Mouse (Mus musculus) pancreas, adult 10 weeks (tissue): Measurements from ENCODE around the gene Krt34. TPM values are rescaled to one million over a fixed set of nuclear protein-coding genes. Genes with fewer than 3 reads are reported as not detected.

Source experiments
- polyA plus RNA-seq: library from polyadenylated mRNA; stranded (reverse); fragments of 350-450 nt; fragmentation: Illumina TruSeq; extraction: RNeasy Lipid Tissue Mini Kit (QIAGEN cat#74804); gene quantifications from one replicate; pipeline ENCODE4 v1.2.3, GENCODE M21; 2015; ENCODE audit warnings: low read depth, low replicate concordance; ENCODE audit not compliant: insufficient read depth

Krt34 gene
- not detected for polyA plus RNA-seq

GRCm38 (mm10) chr11:100041454-100041853 lies at the start of gene Krt34:
Krt34 (minus strand) TSS chr11:100041554.

GRCm38 (mm10) chr11:100087861-100088260 lies 46.5 kb upstream of the Krt34 start, which contains the start of gene Krt32:
Krt32 (minus strand) TSS chr11:100088226.

GRCm38 (mm10) chr11:100050451-100050850 lies 9.1 kb upstream of the Krt34 start, which contains the start of gene Krt31:
Krt31 (minus strand) TSS chr11:100050551.

GRCm38 (mm10) chr11:100029768-100030167 lies 11.6 kb downstream of the Krt34 start, which contains the start of gene Krt33b:
Krt33b (minus strand) TSS chr11:100029868.

GRCm38 (mm10) chr11:100016112-100016511 lies 25.2 kb downstream of the Krt34 start, which contains the start of gene Krt33a:
Krt33a (minus strand) TSS chr11:100016212.

GRCm38 (mm10) chr11:99993620-99994383 lies 47.6 kb downstream of the Krt34 start, which contains the start of gene Krtap17-1:
Krtap17-1 (minus strand) TSS chr11:99993994.

Other genes starting within 250 kb of the Krt34 start
- gene Gm11596, start 248.1 kb downstream of the Krt34 start, polyA plus RNA-seq: not detected
- gene Gm11569, start 242.6 kb downstream of the Krt34 start, polyA plus RNA-seq: not detected
- gene Gm11554, start 237.1 kb downstream of the Krt34 start, polyA plus RNA-seq: not detected
- gene Krtap4-13, start 231.7 kb downstream of the Krt34 start, polyA plus RNA-seq: not detected
- gene Gm11564, start 225.9 kb downstream of the Krt34 start, polyA plus RNA-seq: not detected
- not detected for gene 2300003K06Rik, start 203.5 kb downstream of the Krt34 start, polyA plus RNA-seq
- gene Krtap4-16, start 189.9 kb downstream of the Krt34 start, polyA plus RNA-seq: not detected
- gene Gm11568, start 183.6 kb downstream of the Krt34 start, polyA plus RNA-seq: not detected
- gene Gm11559, start 177.1 kb downstream of the Krt34 start, polyA plus RNA-seq: not detected
- not detected for gene Krtap9-1, start 168.2 kb downstream of the Krt34 start, polyA plus RNA-seq
- not detected for gene Gm11567, start 162.4 kb downstream of the Krt34 start, polyA plus RNA-seq
- not detected for gene Krtap31-1, start 133.6 kb downstream of the Krt34 start, polyA plus RNA-seq
- gene Gm11565, start 126.8 kb downstream of the Krt34 start, polyA plus RNA-seq: not detected
- gene Krtap31-2, start 105.3 kb downstream of the Krt34 start, polyA plus RNA-seq: not detected
- gene Krtap9-5, start 93.1 kb downstream of the Krt34 start, polyA plus RNA-seq: not detected
- gene Krtap29-1, start 62.5 kb downstream of the Krt34 start, polyA plus RNA-seq: not detected
- not detected for gene Krtap16-1, start 55.0 kb downstream of the Krt34 start, polyA plus RNA-seq
- not detected for gene Krtap17-1, start 47.6 kb downstream of the Krt34 start, polyA plus RNA-seq
- gene Krt33a, start 25.3 kb downstream of the Krt34 start, polyA plus RNA-seq: not detected
- gene Krt33b, start 11.7 kb downstream of the Krt34 start, polyA plus RNA-seq: not detected
- gene Krt31, start 9.0 kb upstream of the Krt34 start, polyA plus RNA-seq: not detected
- not detected for gene Krt32, start 46.7 kb upstream of the Krt34 start, polyA plus RNA-seq
- not detected for gene Krt35, start 54.7 kb upstream of the Krt34 start, polyA plus RNA-seq
- not detected for gene Krt36, start 64.1 kb upstream of the Krt34 start, polyA plus RNA-seq
- gene Krt13, start 80.0 kb upstream of the Krt34 start, polyA plus RNA-seq: not detected
- gene Krt15, start 94.4 kb upstream of the Krt34 start, polyA plus RNA-seq: not detected
- gene Krt19, start 107.1 kb upstream of the Krt34 start, polyA plus RNA-seq: 42.4 TPM
- not detected for gene Krt9, start 151.7 kb upstream of the Krt34 start, polyA plus RNA-seq
- 1.7 TPM for gene Krt14, start 166.0 kb upstream of the Krt34 start, polyA plus RNA-seq
- gene Krt16, start 207.3 kb upstream of the Krt34 start, polyA plus RNA-seq: not detected
- not detected for gene Krt17, start 219.5 kb upstream of the Krt34 start, polyA plus RNA-seq
- not detected for gene Krt42, start 228.3 kb upstream of the Krt34 start, polyA plus RNA-seq